Mouse (Mus musculus): Measurements from ENCODE around the gene Hhipl1.

- TF ChIP-seq ZC3H11A (IDR thresholded peaks at IDR 0.05; ENCODE audit: low read depth, low read length) (no peak), CTCF (IDR thresholded peaks at IDR 0.05 in 2 of 3, conservative IDR thresholded peaks at IDR 0.05 in 1 of 3; ENCODE audit: control insufficient read depth in 1 of 3, insufficient read depth in 1 of 3, low read depth in 2 of 3, low read length in 3 of 3, poor library complexity in 1 of 3, severe bottlenecking in 1 of 3) (no peak), GABPA (IDR thresholded peaks at IDR 0.05; ENCODE audit: low read depth, low read length) (no peak), UBTF (IDR thresholded peaks at IDR 0.05; ENCODE audit: borderline replicate concordance, insufficient read depth, low read depth, low read length) (no peak), MAX (IDR thresholded peaks at IDR 0.05; ENCODE audit: low read length) (no peak), CHD2 (IDR thresholded peaks at IDR 0.05; ENCODE audit: low read length) (no peak), MYC (IDR thresholded peaks at IDR 0.05; ENCODE audit: low read depth, low read length) (no peak), USF1 (IDR thresholded peaks at IDR 0.05; ENCODE audit: low read depth, low read length) (no peak), RAD21 (IDR thresholded peaks at IDR 0.05; ENCODE audit: low read depth, low read length) (no peak), GATA1 (IDR thresholded peaks at IDR 0.05; ENCODE audit: low read depth, low read length) (no peak), POLR2A (IDR thresholded peaks at IDR 0.05; ENCODE audit: control insufficient read depth in 1 of 2, insufficient read depth in 1 of 2, low read depth in 1 of 2, low read length in 2 of 2, poor library complexity in 1 of 2) (no peak), E2F4 (IDR thresholded peaks at IDR 0.05; ENCODE audit: borderline replicate concordance, low read depth, low read length) (no peak), ETS1 (IDR thresholded peaks at IDR 0.05; ENCODE audit: low read depth, low read length) (no peak)
Measured at GRCm38 (mm10) chr12:108288127-108288880, 17.8 kb upstream of the Hhipl1 start.

Data from MEL (cell line).